Mouse (Mus musculus) adipose tissue, adult 10 weeks (tissue): ENCODE measurements around the gene Treml2. TPM values are rescaled to one million over a fixed set of nuclear protein-coding genes. Genes with fewer than 3 reads are reported as not detected.

Experiments used
- polyA plus RNA-seq: library from polyadenylated mRNA; stranded (reverse); fragments of 350-450 nt; fragmentation: Illumina TruSeq; extraction: RNeasy Lipid Tissue Mini Kit (QIAGEN cat#74804); gene quantifications from one replicate; pipeline ENCODE4 v1.2.3, GENCODE M21; 2014; ENCODE audit warnings: low read depth, low replicate concordance

Treml2 gene
- polyA plus RNA-seq = 0.36 TPM

DNA sequence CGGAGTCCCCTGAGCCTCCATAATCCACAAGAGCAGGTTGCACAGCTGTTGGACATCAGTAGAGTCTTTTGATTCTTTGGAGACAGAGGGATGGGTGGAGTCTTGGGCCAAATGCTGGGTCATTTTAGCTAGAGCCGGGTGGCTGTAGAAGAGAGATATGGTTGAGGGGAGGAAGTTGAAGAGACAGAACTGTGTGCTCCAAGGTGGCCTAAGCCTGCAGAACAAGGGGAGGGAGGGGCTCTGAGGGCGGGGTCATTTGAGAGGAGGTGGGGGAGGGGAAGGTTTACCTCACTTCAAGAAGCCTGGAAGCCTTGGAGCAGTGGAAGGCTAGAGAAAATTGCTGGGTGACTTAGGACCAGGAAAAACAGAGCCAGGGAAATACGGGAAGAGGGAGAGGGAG is at the start of gene Treml2:
Gene Treml2 (plus strand): TSS at position 296 of the 400 bp plus-strand sequence.

DNA sequence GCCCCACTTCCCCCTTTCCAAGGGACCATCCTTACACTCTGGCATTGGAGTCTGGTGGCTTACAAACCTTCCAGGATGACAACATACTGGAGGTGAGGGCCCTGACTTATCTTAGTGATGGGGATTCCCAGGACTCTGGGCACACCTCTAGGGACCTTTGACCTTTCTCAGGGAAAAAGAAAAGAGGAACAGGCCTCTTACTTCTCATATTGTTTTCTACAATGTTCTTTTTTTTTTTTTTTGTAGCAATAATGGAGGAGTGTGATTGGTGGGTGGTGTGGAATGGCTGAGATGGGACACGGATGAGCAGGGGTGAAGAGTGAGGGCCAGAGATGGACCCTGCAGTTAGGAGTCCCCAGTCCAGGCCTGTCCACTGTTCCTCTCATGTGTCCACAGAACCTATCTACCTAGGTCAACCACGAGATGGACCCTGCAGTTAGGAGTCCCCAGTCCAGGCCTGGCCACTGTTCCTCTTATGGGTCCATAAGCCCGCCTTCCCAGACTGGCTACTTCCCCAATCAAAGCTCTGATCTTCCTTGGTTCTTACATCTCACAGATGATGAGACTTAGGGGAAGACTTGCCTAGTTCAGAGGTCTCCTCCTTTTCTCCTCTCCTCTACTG is 35.4 kb upstream of the Treml2 start, which contains the start of gene Treml4:
Gene Treml4 (plus strand): TSS at position 555 of the 622 bp plus-strand sequence.

DNA sequence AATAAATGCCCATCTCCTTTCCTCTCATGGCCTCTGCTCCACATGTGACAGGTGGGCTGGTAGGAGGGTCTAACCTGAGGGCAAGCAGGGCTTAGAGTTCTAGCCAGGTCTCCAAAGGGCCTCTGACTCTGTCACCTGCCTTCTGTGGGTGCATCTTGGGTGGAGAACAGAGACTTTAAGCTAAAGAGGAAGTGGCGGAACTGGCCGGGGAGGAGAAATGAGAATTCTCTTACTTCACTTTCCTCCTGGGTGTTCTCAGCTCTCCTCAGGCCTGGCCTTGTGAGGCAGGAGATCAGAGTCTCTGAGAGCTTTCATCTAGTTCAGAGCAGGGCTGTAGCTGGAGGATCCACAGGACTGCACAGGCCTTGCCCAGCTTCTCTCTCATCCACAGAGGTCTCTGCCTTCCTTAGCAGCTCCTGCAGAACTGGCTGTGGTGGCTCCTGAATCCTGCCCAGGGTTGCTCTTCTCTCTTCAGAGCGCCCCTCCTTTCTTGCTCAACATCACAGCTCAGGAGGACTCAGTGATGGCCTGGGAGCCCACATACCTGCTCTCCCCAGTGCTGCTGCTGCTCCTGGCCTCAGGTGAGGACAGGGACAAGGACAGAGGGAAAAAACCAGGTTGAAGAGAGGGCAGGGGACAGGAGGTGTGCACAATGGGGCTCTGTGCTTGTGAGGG is 16.7 kb downstream of the Treml2 start, which contains the start of gene B430306N03Rik:
Gene B430306N03Rik (plus strand): TSS at position 237 of the 675 bp plus-strand sequence.

DNA sequence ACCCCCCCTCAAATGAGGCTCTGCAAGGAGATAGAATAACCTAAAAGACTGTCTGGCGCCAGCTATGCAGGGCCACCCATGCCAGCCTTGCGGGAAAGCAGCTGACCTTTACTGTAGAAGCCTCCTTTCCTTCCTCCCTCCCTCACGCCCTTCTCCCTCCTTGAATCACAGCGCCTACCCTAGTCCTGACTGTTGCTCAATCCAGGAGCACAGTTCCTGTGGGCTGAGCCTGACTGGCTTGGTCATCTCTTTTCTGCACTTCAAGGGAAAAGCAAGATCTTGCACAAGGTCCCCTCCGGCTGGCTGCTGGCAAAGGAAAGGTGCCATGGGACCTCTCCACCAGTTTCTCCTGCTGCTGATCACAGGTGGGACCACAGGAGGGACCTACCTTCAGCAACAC is 46.9 kb downstream of the Treml2 start, which contains the start of gene Trem2:
Gene Trem2 (plus strand): TSS at position 171 of the 400 bp plus-strand sequence.

DNA sequence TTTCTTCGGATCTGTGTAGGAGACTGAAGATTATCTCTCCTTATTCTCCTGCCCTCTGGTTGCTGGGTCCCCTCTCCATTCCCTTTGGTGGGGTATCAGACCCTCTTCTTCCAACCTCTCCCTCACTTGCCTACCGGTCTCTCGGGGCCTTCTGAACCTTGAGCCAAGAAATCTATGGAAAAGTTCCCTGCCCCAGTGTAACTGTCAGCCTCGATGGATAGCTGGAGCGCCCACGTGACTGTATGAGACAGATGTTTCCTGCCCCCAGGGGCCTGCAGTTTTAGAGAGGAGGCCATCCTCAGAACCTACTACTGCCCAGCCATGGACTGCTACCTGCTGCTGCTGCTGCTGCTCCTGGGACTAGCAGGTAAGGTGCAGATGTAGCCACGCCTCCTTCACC is 60.3 kb downstream of the Treml2 start, which contains the start of gene Treml1:
Gene Treml1 (plus strand): TSS at position 301 of the 400 bp plus-strand sequence.

Other genes with a start within 250 kb of the Treml2 start
- 2.0 TPM for gene 1700067P10Rik, start 210.2 kb upstream of the Treml2 start, polyA plus RNA-seq
- gene 9830107B12Rik, start 153.2 kb upstream of the Treml2 start, polyA plus RNA-seq = not detected
- 0.74 TPM for gene A530064D06Rik, start 132.2 kb upstream of the Treml2 start, polyA plus RNA-seq
- not detected for gene Trem1, start 66.7 kb upstream of the Treml2 start, polyA plus RNA-seq
- gene Trem3, start 51.7 kb upstream of the Treml2 start, polyA plus RNA-seq = not detected
- gene Treml4, start 35.2 kb upstream of the Treml2 start, polyA plus RNA-seq = 0.53 TPM
- gene B430306N03Rik, start 16.6 kb downstream of the Treml2 start, polyA plus RNA-seq = 0.68 TPM
- 11.4 TPM for gene Trem2, start 46.9 kb downstream of the Treml2 start, polyA plus RNA-seq
- not detected for gene Treml1, start 60.4 kb downstream of the Treml2 start, polyA plus RNA-seq
- gene Nfya, start 110.4 kb downstream of the Treml2 start, polyA plus RNA-seq = 24.5 TPM
- gene Oard1, start 110.5 kb downstream of the Treml2 start, polyA plus RNA-seq = 39.9 TPM
- gene Apobec2, start 133.4 kb downstream of the Treml2 start, polyA plus RNA-seq = 0.21 TPM
- not detected for gene Tspo2, start 152.0 kb downstream of the Treml2 start, polyA plus RNA-seq
- gene Unc5cl, start 155.4 kb downstream of the Treml2 start, polyA plus RNA-seq = 1.2 TPM